In genomic region chr1:86281781-86282536, GRCm38 (mm10) we compare ENCODE assay signal across 14 mouse cellular contexts. TPM values are rescaled to one million over a fixed set of nuclear protein-coding genes. Genes with fewer than 3 reads are reported as not detected.
DNase-seq lines count a peak whose midpoint lies in the region; ATAC-seq and TF ChIP-seq lines count a peak whose summit lies in the region.
"Had no signal": no experiment of that assay in that cellular context is flagged by ENCODE, and none has a peak within 500 bp of the region (broad histone marks: within the 10 kb centered on the region; RNA-seq: fewer than 3 reads in every experiment).

No protein-coding gene starts in this region.

- H3K27ac ChIP-seq in forebrain, embryonic 12.5 days, result no peak overlapping the region
- H3K27ac ChIP-seq: liver, embryonic 15.5 days had no signal

- WGBS in lung, adult 2 months, result 63% methylated on average over 11 of the region's 11 CpGs
- WGBS in forebrain, embryonic 12.5 days, result 92% methylated on average over 11 of the region's 11 CpGs

- DNase-seq in frontal cortex, postnatal 14 days (ENCODE audit: low spot score in 2 of 2), result no peak
- peak; percentile 23 for DNase-seq in lung, postnatal 36 days
- no peak for DNase-seq in lung, adult 2 months
- peak; percentile 65 to 71 for DNase-seq in kidney, postnatal 25 days
- peak; percentile 49 for DNase-seq in right cerebral cortex, postnatal 25 days
- no peak for DNase-seq in spleen, postnatal 4 days (ENCODE audit: low spot score in 2 of 2)
- DNase-seq: B cell, adult 2 months; gastrocnemius, postnatal 14 days; thymus, postnatal 14 days had no signal

- ATAC-seq in frontal cortex, adult (ENCODE audit: low TSS enrichment), result peak; percentile 84
- no peak for ATAC-seq in forebrain, embryonic 12.5 days (ENCODE audit: low FRiP score)
- ATAC-seq: activated CD4-positive, CD25-positive, alpha-beta regulatory T cell, adult 4 months had no signal

- no peaks in the 10 kb centered on the region for H3K27me3 ChIP-seq in forebrain, embryonic 12.5 days
- H3K27me3 ChIP-seq: liver, embryonic 15.5 days had no signal

- TF ChIP-seq CTCF in lung, adult 2 months (IDR thresholded peaks at IDR 0.05; ENCODE audit: insufficient read depth, low read length), result no peak

- no peak overlapping the region for H3K4me2 ChIP-seq in forebrain, embryonic 12.5 days
- H3K4me2 ChIP-seq: liver, embryonic 15.5 days had no signal

- H3K4me1 ChIP-seq in lung, adult 2 months (ENCODE audit: control insufficient read depth, insufficient read depth, low read length), result no peaks in the 10 kb centered on the region
- H3K4me1 ChIP-seq in forebrain, embryonic 12.5 days, result no peaks in the 10 kb centered on the region
- H3K4me1 ChIP-seq: liver, embryonic 15.5 days had no signal

- no peak overlapping the region for H3K9ac ChIP-seq in forebrain, embryonic 12.5 days
- H3K9ac ChIP-seq: liver, embryonic 15.5 days had no signal

- H3K36me3 ChIP-seq in forebrain, embryonic 12.5 days (replicated peaks), result no peaks in the 10 kb centered on the region
- H3K36me3 ChIP-seq: G1E; liver, embryonic 15.5 days had no signal

- no peaks in the 10 kb centered on the region for H3K9me3 ChIP-seq in forebrain, embryonic 12.5 days
- H3K9me3 ChIP-seq: G1E; liver, embryonic 15.5 days had no signal

- no peak overlapping the region for H3K4me3 ChIP-seq in lung, adult 2 months (replicated peaks; ENCODE audit: extremely low read depth, low read depth, low read length)
- H3K4me3 ChIP-seq in forebrain, embryonic 12.5 days (replicated peaks), result no peak overlapping the region
- H3K4me3 ChIP-seq: liver, embryonic 15.5 days had no signal

- TF ChIP-seq POLR2A in lung, adult 2 months (IDR thresholded peaks at IDR 0.05; ENCODE audit: borderline replicate concordance, extremely low read depth, low read depth, low read length), result no peak

RNA-seq across cellular contexts. Expression of gene B3gnt7, which starts 20.7 kb away (rescaled TPM):
- polyA plus RNA-seq in lung, adult 2 months (2012; rRNA removed), result 13.7 and 16.4 TPM in 2 replicates
- polyA plus RNA-seq in forebrain, embryonic 12.5 days (2016; fragmentation: Nextera tagmentation; extraction: Ambion mirVana), result 2.6 and 3.0 TPM in 2 replicates
- polyA plus RNA-seq: G1E had no signal

Comparison
In these comparisons a context has a peak if more than half of its experiments do, and no peak if none do; other contexts are left out.
1. DNase-seq: peak in lung, postnatal 36 days (single experiment), kidney, postnatal 25 days (2 of 2) and right cerebral cortex, postnatal 25 days (single experiment); none in frontal cortex, postnatal 14 days (0 of 2), lung, adult 2 months (single experiment) and spleen, postnatal 4 days (0 of 2).